Mouse (Mus musculus): ENCODE results near the gene Chst11. TPM values are rescaled to one million over a fixed set of nuclear protein-coding genes. Genes with fewer than 3 reads are reported as not detected.

Chst11 gene
- total RNA-seq, 1 experiment from 2014 or later: 31.9 TPM

GRCm38 (mm10) chr10:83022616-83023015 lies 37.3 kb downstream of the Chst11 start:
- no peak for ATAC-seq (ENCODE audit: extremely low read depth, insufficient number of reproducible peaks, low FRiP score, poor library complexity, severe bottlenecking)

DNA sequence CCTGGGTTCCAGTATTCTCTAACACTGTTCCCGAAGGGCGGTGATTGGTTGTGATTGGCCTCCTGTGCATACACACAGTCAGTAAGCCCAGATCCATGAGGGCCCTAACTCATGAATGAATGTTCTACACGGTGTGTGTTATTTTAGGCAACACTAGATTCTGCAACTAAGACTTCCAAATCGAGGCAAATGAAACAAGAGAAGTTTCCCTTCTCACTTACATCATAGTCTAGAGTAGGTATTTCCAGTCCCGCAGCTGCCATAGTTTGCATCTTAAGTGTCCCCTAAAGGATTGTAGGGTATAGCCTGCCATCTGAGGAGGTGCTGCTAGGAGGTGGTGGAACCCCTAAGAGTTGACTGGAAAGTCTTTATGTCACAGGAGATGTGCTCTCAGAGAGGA lies 40.9 kb downstream of the Chst11 start:
- ATAC-seq (ENCODE audit: extremely low read depth, insufficient number of reproducible peaks, low FRiP score, poor library complexity, severe bottlenecking): no peak

- no peak for ATAC-seq (ENCODE audit: extremely low read depth, insufficient number of reproducible peaks, low FRiP score, poor library complexity, severe bottlenecking)
These were observed 42.4 kb downstream of the Chst11 start for GRCm38 (mm10) chr10:83027673-83028072.

- no peak for ATAC-seq (ENCODE audit: extremely low read depth, insufficient number of reproducible peaks, low FRiP score, poor library complexity, severe bottlenecking)
These were observed 44.9 kb downstream of the Chst11 start for GRCm38 (mm10) chr10:83030103-83030661.

DNA sequence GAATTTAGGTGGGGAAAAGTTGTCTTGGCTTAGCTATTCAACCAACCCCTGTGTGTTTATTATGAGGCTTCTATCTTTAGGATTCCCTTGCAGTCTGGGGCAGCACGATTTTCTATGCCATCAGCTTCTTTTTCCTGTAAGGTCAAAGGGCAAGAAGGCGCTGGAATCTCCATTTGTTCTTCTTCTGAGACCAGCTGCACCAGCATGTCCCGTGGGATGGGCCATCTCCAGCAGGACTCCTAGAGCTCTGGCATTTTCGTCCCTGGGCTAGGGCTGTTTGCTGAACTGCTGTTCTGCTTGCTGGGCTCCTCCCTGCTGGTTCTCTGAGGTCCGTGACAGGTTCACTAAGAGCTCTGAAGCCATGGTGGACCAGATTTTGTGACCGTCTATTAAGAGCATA lies 45.6 kb downstream of the Chst11 start:
- ATAC-seq (ENCODE audit: extremely low read depth, insufficient number of reproducible peaks, low FRiP score, poor library complexity, severe bottlenecking): no peak

- ATAC-seq (ENCODE audit: extremely low read depth, insufficient number of reproducible peaks, low FRiP score, poor library complexity, severe bottlenecking): no peak
These were observed 46.3 kb downstream of the Chst11 start for GRCm38 (mm10) chr10:83031561-83031960.

DNA sequence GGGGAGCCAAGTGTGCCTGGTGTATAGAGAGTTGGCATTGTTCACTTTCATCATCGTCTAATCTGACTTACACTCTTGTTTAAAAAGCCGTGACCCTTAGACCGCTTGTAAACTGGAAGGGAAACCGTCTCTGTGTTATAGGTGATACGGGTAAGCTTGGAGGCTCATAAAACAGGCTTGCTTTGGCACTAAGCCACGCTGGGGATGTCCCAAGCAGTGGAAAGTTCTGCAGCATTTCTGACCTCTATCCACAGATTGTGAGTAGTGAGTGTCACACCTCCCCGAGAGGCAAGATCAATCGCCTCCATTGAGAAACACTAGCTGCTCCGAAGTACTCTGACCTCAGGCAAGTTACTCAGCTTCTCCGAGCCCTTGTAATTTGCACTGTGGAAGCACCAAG lies 47.3 kb downstream of the Chst11 start:
- ATAC-seq (ENCODE audit: extremely low read depth, insufficient number of reproducible peaks, low FRiP score, poor library complexity, severe bottlenecking): no peak

DNA sequence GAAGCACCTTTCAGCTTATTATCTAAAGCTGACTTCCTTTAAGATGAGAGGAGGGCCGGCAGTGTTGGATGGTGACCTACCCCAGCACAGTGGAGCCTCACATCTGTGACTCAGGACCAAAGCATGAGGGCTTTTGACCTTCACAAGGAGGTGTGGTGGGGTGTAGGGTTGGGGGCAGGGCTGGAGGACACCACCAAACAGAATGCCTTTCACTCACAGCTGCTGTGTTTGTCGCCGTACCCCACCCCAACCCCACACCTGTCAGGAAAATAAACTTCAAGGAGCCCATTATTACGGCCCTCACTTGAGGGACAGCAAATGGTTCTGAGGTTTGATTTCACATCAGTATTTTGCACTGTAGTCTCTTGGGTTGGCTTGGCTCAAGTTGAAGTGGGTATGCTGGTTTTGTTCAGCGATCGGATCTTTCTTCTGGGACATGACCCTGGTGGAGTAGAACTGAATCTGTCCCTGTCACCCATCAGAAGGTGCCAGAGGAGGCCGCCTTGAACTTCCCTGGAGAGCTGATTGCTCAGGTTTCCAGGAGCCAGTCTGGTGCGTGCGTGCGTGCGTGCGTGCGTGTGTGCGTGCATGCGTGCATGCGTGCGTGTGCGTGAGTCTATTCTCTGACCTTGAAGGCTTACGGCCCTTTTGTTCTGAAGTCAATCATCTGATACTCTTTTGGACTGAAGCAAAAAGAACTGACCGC lies 51.2 kb downstream of the Chst11 start:
- no peak for ATAC-seq (ENCODE audit: extremely low read depth, insufficient number of reproducible peaks, low FRiP score, poor library complexity, severe bottlenecking)

GRCm38 (mm10) chr10:83038166-83038565 lies 52.9 kb downstream of the Chst11 start:
- ATAC-seq (ENCODE audit: extremely low read depth, insufficient number of reproducible peaks, low FRiP score, poor library complexity, severe bottlenecking): no peak

- no peak for ATAC-seq (ENCODE audit: extremely low read depth, insufficient number of reproducible peaks, low FRiP score, poor library complexity, severe bottlenecking)
These were observed 54.1 kb downstream of the Chst11 start for GRCm38 (mm10) chr10:83039414-83039813.

DNA sequence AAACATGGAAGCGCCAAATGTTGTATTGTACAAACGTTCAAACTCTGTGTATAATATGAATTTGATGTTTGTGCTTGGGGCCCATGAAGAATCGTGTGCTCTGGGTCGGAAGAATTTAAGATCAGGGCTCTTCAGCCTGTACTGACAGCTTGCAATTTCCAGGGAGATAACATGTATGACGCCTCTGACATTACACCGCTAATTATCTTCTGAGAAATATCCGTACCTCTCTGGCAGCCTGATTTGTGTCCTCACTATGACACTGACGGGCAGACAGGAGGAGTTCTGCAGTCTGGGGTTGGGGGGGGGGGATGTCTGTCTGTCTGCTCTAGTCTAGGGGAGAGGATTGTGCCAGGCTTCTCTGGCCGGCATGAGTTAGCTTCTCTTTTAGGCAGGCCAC lies 56.6 kb downstream of the Chst11 start:
- ATAC-seq (ENCODE audit: extremely low read depth, insufficient number of reproducible peaks, low FRiP score, poor library complexity, severe bottlenecking): no peak

- no peak for ATAC-seq (ENCODE audit: extremely low read depth, insufficient number of reproducible peaks, low FRiP score, poor library complexity, severe bottlenecking)
These were observed 57.5 kb downstream of the Chst11 start for GRCm38 (mm10) chr10:83042613-83043477.

DNA sequence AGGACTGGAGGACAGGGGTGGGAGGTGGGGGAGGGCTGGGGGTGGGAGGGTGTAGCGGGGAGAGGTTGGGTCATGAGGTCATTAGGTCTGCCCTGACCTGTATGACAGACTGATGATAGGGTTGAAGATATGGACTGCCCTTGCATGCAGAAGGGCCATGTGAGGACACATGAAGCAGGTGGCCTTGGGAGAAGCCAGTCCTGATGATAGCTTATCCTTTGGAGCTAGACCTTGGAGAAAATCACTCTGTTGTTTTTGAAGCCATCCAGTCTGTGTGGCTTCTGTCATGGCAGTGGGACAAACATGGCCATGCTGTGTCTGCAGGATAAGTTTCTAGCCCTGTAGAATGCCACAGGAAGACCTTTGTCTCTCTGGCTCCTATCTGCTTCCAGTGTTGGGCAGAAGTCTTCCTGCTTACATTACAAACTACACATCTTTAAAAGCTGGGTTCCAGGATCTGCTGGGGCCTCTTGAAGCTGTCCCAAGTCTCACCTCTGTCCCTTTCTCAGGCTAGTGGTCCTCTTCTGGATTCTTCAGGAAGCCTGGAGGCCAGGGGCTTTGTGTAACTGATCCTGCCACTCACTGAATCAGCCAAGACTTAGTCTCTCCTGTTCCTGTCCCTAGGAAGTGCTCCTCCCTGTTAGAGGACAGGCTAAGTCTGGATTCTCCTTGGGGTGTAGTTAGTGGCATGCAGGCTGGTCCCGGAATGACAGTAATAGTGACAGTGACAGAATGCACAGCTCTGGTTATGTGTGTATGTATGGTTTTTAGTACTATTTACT lies 58.4 kb downstream of the Chst11 start:
- ATAC-seq (ENCODE audit: extremely low read depth, insufficient number of reproducible peaks, low FRiP score, poor library complexity, severe bottlenecking): no peak

DNA sequence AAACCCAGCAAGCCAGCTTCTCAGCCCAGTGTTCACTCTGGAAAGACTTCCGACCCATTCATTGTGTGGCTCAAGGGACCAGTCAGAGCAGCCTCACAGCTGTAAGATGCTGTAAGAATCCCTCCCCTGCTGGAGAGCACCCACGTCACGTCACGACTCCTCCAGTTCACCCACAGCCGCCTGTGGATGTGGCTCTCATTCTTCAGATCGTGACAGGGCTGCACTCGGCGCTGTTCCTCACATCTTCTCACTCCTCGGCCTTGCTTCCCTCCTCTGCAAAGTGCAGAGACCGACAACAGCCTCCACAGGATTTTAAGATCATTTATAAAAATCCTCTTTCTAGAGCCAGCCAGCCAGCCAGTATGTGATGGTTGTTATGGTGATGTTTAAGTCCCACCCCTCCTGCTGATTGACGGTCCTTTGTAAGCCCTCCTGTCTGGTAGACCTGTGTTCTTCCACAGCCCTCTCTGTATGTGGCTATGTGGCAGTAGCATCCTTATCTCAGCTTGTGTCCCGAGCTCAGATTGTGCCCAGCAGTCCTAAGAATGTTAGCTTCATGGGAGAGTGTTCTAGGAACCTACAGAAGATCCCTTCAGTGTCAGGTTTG lies 64.0 kb downstream of the Chst11 start:
- no peak for ATAC-seq (ENCODE audit: extremely low read depth, insufficient number of reproducible peaks, low FRiP score, poor library complexity, severe bottlenecking)

- no peak for ATAC-seq (ENCODE audit: extremely low read depth, insufficient number of reproducible peaks, low FRiP score, poor library complexity, severe bottlenecking)
These were observed 68.7 kb downstream of the Chst11 start for GRCm38 (mm10) chr10:83053886-83054550.

DNA sequence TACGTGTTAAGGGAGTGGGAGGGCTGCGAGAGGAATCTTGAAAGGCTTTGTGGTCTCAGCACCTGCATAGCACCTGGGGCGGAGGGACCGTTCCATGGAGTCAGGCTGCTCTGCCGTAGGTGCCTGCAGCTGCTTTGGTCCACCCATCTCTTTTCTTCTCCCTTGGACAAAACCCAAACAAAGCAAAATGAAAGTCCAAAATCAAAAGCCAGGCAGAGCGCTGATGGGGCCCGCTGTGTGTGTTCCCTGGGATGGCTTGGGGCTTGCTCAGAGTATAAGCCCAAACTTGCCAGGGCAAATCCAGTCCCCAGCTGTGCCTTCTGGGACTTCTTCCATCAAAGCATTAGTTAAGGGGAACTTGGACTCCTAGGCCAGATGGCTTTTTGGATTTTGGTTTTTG lies 71.0 kb downstream of the Chst11 start:
- ATAC-seq (ENCODE audit: extremely low read depth, insufficient number of reproducible peaks, low FRiP score, poor library complexity, severe bottlenecking): no peak

GRCm38 (mm10) chr10:83056866-83057265 lies 71.6 kb downstream of the Chst11 start:
- ATAC-seq (ENCODE audit: extremely low read depth, insufficient number of reproducible peaks, low FRiP score, poor library complexity, severe bottlenecking): no peak

GRCm38 (mm10) chr10:83060066-83060782 lies 74.9 kb downstream of the Chst11 start:
- no peak for ATAC-seq (ENCODE audit: extremely low read depth, insufficient number of reproducible peaks, low FRiP score, poor library complexity, severe bottlenecking)

All from neutrophil, adult 5-6 weeks (primary cell).